Mouse (Mus musculus): ENCODE results near the gene Gm14862. TPM values are rescaled to one million over a fixed set of nuclear protein-coding genes. Genes with fewer than 3 reads are reported as not detected.
A peak's percentile ranks its signal among the peaks of the same experiment; 100 is the strongest.
"Not testable (repeated sequence)": the region's sequence is repeated elsewhere in the genome, so short reads cannot be mapped to it uniquely, and the experiment has no call there.

Gene Gm14862
- polyA plus RNA-seq (2012; rRNA removed): 0.41 and 1.5 TPM in 2 replicates
- 4.4 and 5.3 TPM in 2 replicates for polyA plus RNA-seq (2014; fragmentation: Nextera tagmentation; extraction: Ambion mirVana)

- no peaks in the 10 kb centered on the region for H3K9me3 ChIP-seq (ENCODE audit: control insufficient read depth, low read length)
- H3K4me3 ChIP-seq (ENCODE audit: insufficient read depth in 1 of 2, low read depth in 2 of 2, low read length in 2 of 2): peak within 1 kb of the TSS; percentile 57 to 79
- peak within 1 kb of the TSS; percentile 81 for H3K27ac ChIP-seq
- no peaks in the 10 kb centered on the region for H3K27me3 ChIP-seq (ENCODE audit: control insufficient read depth, insufficient read depth, low read length)
- ATAC-seq (ENCODE audit: insufficient read depth) (peak; percentile 84), DNase-seq (ENCODE audit: low read depth in 3 of 3, low spot score in 3 of 3) (peak in 2 of 3 experiments; percentile 52 to 59)
- peak within 1 kb of the TSS; percentile 66 for H3K9ac ChIP-seq (replicated peaks)
- 45% methylated on average over 5 of the region's 5 CpGs for WGBS (ENCODE audit: insufficient replicate concordance)
- peaks cover 18 to 20% of the 10 kb centered on the region in 2 experiments for H3K4me1 ChIP-seq (replicated peaks; ENCODE audit: control insufficient read depth in 2 of 2, insufficient read depth in 2 of 2, low read length in 1 of 2)
- no peaks in the 10 kb centered on the region for H3K36me3 ChIP-seq (replicated peaks; ENCODE audit: control insufficient read depth, insufficient read depth, low read depth)
- peak within 1 kb of the TSS; percentile 64 for H3K4me2 ChIP-seq (ENCODE audit: low read depth)
- TF ChIP-seq EP300 (IDR thresholded peaks at IDR 0.05; ENCODE audit: low read depth) (peak; percentile 85), CTCF (IDR thresholded peaks at IDR 0.05; ENCODE audit: low read depth) (no peak)
These were observed at the start of gene Gm14862 for GRCm38 (mm10) chrX:9256766-9257165. Gene Gm14862 (minus strand): TSS chrX:9256899.

GRCm38 (mm10) chrX:9303455-9303854 is 46.8 kb upstream of the Gm14862 start:
- TF ChIP-seq CTCF (IDR thresholded peaks at IDR 0.05; ENCODE audit: low read depth): no peak
- peak; percentile 60 for TF ChIP-seq EP300 (IDR thresholded peaks at IDR 0.05; ENCODE audit: low read depth)
- Histone ChIP-seq H3K4me3 (ENCODE audit: insufficient read depth in 1 of 2, low read depth in 2 of 2, low read length in 2 of 2) (no peak overlapping the region), H3K27me3 (ENCODE audit: control insufficient read depth, insufficient read depth, low read length) (no peaks in the 10 kb centered on the region), H3K4me1 (replicated peaks; ENCODE audit: control insufficient read depth in 2 of 2, insufficient read depth in 2 of 2, low read length in 1 of 2) (peaks cover 12 to 17% of the 10 kb centered on the region in 2 experiments), H3K27ac (peak overlapping the region; percentile 45), H3K9ac (replicated peaks) (no peak overlapping the region), H3K4me2 (ENCODE audit: low read depth) (peak overlapping the region; percentile 36), H3K36me3 (replicated peaks; ENCODE audit: control insufficient read depth, insufficient read depth, low read depth) (no peaks in the 10 kb centered on the region), H3K9me3 (ENCODE audit: control insufficient read depth, low read length) (no peaks in the 10 kb centered on the region)
- ATAC-seq (ENCODE audit: insufficient read depth) (peak; percentile 13; the same call in 1 of the 2 replicates), DNase-seq (ENCODE audit: low read depth in 3 of 3, low spot score in 3 of 3) (peak; percentile 30 to 45 (median 32))
- WGBS (ENCODE audit: insufficient replicate concordance): 8% methylated on average over 1 of the region's 1 CpGs

DNA sequence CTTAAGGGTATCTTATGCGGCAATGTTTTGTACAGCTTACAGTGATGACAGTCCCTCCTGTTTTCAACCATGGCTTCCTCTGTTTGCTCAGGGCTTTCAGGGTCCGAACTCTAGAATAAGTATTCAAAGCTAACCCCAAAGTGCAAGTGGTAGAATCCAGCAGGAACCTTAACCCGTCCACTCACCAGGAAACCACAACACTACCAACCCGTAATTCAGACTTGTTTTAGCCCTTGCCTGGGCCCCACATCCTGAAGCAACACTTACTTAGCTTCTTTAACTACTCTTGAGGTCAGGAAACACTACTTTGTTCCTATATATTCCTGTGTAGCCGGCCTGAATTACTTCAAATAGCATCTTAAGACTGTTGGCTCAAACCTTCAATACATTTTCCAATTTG is 46.1 kb upstream of the Gm14862 start:
- 0 out of 2 replicates have a peak overlapping the region, but pooled peaks have one; percentile 3 for H3K9ac ChIP-seq (replicated peaks)
- no peaks in the 10 kb centered on the region for H3K27me3 ChIP-seq (ENCODE audit: control insufficient read depth, insufficient read depth, low read length)
- ATAC-seq (ENCODE audit: insufficient read depth) (no peak), DNase-seq (ENCODE audit: low read depth in 3 of 3, low spot score in 3 of 3) (no peak)
- H3K9me3 ChIP-seq (ENCODE audit: control insufficient read depth, low read length): no peaks in the 10 kb centered on the region
- H3K27ac ChIP-seq: peak overlapping the region; percentile 45
- TF ChIP-seq EP300 (IDR thresholded peaks at IDR 0.05; ENCODE audit: low read depth) (no peak), CTCF (IDR thresholded peaks at IDR 0.05; ENCODE audit: low read depth) (no peak)
- H3K4me1 ChIP-seq (replicated peaks; ENCODE audit: control insufficient read depth in 2 of 2, insufficient read depth in 2 of 2, low read length in 1 of 2): peaks cover 12 to 19% of the 10 kb centered on the region in 2 experiments
- 27% methylated on average over 5 of the region's 5 CpGs for WGBS (ENCODE audit: insufficient replicate concordance)
- no peak overlapping the region for H3K4me3 ChIP-seq (ENCODE audit: insufficient read depth in 1 of 2, low read depth in 2 of 2, low read length in 2 of 2)
- H3K4me2 ChIP-seq (ENCODE audit: low read depth): peak overlapping the region; percentile 36
- no peaks in the 10 kb centered on the region for H3K36me3 ChIP-seq (replicated peaks; ENCODE audit: control insufficient read depth, insufficient read depth, low read depth)

GRCm38 (mm10) chrX:9298413-9298864 is 41.7 kb upstream of the Gm14862 start:
- peak; percentile 99 for ATAC-seq (ENCODE audit: insufficient read depth)
- 22% methylated on average over 5 of the region's 5 CpGs for WGBS (ENCODE audit: insufficient replicate concordance)
- DNase-seq (ENCODE audit: low read depth in 3 of 3, low spot score in 3 of 3): peak; percentile 75 to 83 (median 75)
- H3K4me1 ChIP-seq (replicated peaks; ENCODE audit: control insufficient read depth in 2 of 2, insufficient read depth in 2 of 2, low read length in 1 of 2): peaks cover 9 to 16% of the 10 kb centered on the region in 2 experiments
- peak overlapping the region; percentile 14 to 22; a peak in 3 of 4 replicates for H3K4me3 ChIP-seq (ENCODE audit: insufficient read depth in 1 of 2, low read depth in 2 of 2, low read length in 2 of 2)
- H3K9ac ChIP-seq (replicated peaks): peak overlapping the region; percentile 47; the same call in 1 of the 2 replicates
- H3K36me3 ChIP-seq (replicated peaks; ENCODE audit: control insufficient read depth, insufficient read depth, low read depth): no peaks in the 10 kb centered on the region
- H3K27ac ChIP-seq: peak overlapping the region; percentile 95
- peak; percentile 92 for TF ChIP-seq EP300 (IDR thresholded peaks at IDR 0.05; ENCODE audit: low read depth)
- peak; percentile 60 for TF ChIP-seq CTCF (IDR thresholded peaks at IDR 0.05; ENCODE audit: low read depth)
- no peaks in the 10 kb centered on the region for H3K9me3 ChIP-seq (ENCODE audit: control insufficient read depth, low read length)
- H3K27me3 ChIP-seq (ENCODE audit: control insufficient read depth, insufficient read depth, low read length): no peaks in the 10 kb centered on the region
- H3K4me2 ChIP-seq (ENCODE audit: low read depth): peak overlapping the region; percentile 68

GRCm38 (mm10) chrX:9293140-9293829 is 36.6 kb upstream of the Gm14862 start:
- H3K9ac ChIP-seq (replicated peaks); H3K36me3 ChIP-seq (replicated peaks; ENCODE audit: control insufficient read depth, insufficient read depth, low read depth); H3K4me1 ChIP-seq (replicated peaks; ENCODE audit: control insufficient read depth in 2 of 2, insufficient read depth in 2 of 2, low read length in 1 of 2); DNase-seq (ENCODE audit: low read depth in 3 of 3, low spot score in 3 of 3); H3K9me3 ChIP-seq (ENCODE audit: control insufficient read depth, low read length); H3K4me2 ChIP-seq (ENCODE audit: low read depth); H3K4me3 ChIP-seq (ENCODE audit: insufficient read depth in 1 of 2, low read depth in 2 of 2, low read length in 2 of 2); H3K27me3 ChIP-seq (ENCODE audit: control insufficient read depth, insufficient read depth, low read length): not testable (repeated sequence)
- peak; percentile 70 for ATAC-seq (ENCODE audit: insufficient read depth)
- 51% methylated on average over 3 of the region's 4 CpGs for WGBS (ENCODE audit: insufficient replicate concordance)
- H3K27ac ChIP-seq: peak overlapping the region; percentile 25

DNA sequence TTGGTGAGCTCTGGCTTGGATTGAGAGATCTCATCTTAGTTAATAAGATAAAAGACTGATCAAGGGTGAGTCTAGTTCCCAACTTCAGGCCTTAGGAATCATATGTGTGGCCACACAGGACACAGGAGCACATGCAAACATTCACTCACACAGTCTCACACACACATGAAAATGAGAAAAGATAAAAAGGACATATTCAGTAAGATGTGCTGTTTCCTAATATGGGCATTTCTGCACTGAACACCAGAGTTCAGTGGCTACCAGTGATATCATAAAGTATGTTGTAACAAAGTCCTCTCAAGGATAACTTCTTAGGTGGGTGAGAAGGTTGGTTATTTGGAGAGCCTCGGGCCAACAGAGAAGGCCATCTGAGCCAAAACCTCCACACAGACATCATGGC is 26.8 kb upstream of the Gm14862 start, which contains the start of gene H2al1m:
Gene H2al1m, plus strand, starts transcription at position 301 of the 400 bp plus-strand sequence.
- WGBS (ENCODE audit: insufficient replicate concordance): no CpG with 5 or more reads among the region's 1 CpGs

More for the DNA sequence above, 26.8 kb upstream of the Gm14862 start, which contains the start of gene H2al1m:
- not testable (repeated sequence) for H3K4me3 ChIP-seq (ENCODE audit: insufficient read depth in 1 of 2, low read depth in 2 of 2, low read length in 2 of 2); H3K4me1 ChIP-seq (replicated peaks; ENCODE audit: control insufficient read depth in 2 of 2, insufficient read depth in 2 of 2, low read length in 1 of 2); H3K27ac ChIP-seq; H3K4me2 ChIP-seq (ENCODE audit: low read depth); H3K36me3 ChIP-seq (replicated peaks; ENCODE audit: control insufficient read depth, insufficient read depth, low read depth); H3K9ac ChIP-seq (replicated peaks); DNase-seq (ENCODE audit: low read depth in 3 of 3, low spot score in 3 of 3); H3K9me3 ChIP-seq (ENCODE audit: control insufficient read depth, low read length); ATAC-seq (ENCODE audit: insufficient read depth); H3K27me3 ChIP-seq (ENCODE audit: control insufficient read depth, insufficient read depth, low read length)

Data from liver, embryonic 14.5 days (tissue).